Mouse (Mus musculus) frontal cortex, postnatal 36 days (tissue): Measurements from ENCODE around the gene Hs3st3b1.
A peak's percentile ranks its signal among the peaks of the same experiment; 100 is the strongest.

Experiments
- DNase-seq, 2 experiments: peaks; one replicate each; pipeline ENCODE4 v3.0.0; 2022; ENCODE audit warnings: low spot score in 2 of 2

Gene Hs3st3b1

DNA sequence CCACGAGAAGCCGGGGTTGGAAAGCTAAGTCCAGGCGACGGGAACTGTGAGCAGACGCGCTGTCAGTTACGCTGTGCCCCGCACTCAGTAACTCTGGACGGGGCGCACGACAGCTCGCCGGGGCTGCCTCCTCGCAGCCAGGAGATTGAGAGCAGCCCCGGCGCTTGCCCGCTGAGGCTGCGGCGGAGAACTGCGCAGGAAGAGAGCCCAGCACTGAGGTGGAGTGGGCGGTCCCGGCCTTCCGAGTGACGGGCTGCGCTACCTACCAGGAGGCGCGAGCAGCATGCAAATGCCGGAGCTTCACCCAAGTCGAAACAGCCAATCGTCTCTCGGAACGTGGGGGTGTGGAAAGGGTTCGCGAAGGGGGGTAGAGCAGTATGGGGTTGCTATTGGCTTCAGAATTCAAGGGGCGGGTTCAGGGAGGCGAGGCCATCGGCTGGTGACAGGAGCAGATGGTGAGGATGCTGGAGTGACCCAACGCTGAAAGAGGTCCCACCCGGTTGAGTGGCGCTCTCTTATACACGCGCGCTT lies at the start of gene Hs3st3b1:
Gene Hs3st3b1, minus strand, starts transcription at position 200 of the 531 bp plus-strand sequence.
- peak; percentile 83 to 85 for DNase-seq

DNA sequence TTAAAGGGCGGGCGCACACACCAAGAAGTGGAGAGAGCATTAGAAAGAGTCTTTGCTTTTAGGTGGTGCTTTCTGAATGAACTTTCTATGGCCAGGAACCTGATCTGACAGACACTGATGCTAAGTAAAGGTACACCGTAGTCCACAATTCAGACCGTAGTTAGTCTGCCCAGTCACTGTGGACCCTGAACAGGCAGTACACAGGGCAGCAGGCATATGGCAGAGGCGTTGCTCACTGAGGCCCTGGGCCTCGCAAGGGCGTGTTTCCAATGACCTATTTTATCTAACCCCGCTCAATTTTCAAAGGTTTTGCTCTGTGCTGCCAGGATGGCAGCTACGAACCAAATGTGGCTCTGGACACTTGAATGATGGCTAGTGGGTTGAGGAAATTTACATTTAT lies 49.4 kb upstream of the Hs3st3b1 start:
- DNase-seq: no peak

DNA sequence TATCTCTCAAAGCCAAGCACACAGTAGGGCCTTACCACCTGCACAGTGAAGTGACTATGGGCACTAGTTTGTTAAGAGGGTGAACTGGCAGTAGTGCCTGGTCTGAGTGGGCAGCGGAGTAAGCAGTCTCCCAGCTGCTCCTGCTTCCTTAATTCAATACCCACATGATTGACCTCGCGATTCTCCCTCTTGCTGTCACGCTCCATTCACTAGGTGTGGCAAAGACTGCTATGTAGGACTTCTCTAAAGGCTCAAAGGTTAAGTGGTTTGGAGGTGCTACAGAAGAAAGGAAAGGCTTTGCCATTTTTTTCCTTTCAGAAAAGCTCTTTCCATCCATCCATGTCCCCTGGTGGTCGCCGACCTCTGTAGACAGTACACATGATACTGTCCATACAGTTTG lies 48.7 kb upstream of the Hs3st3b1 start:
- no peak for DNase-seq

DNA sequence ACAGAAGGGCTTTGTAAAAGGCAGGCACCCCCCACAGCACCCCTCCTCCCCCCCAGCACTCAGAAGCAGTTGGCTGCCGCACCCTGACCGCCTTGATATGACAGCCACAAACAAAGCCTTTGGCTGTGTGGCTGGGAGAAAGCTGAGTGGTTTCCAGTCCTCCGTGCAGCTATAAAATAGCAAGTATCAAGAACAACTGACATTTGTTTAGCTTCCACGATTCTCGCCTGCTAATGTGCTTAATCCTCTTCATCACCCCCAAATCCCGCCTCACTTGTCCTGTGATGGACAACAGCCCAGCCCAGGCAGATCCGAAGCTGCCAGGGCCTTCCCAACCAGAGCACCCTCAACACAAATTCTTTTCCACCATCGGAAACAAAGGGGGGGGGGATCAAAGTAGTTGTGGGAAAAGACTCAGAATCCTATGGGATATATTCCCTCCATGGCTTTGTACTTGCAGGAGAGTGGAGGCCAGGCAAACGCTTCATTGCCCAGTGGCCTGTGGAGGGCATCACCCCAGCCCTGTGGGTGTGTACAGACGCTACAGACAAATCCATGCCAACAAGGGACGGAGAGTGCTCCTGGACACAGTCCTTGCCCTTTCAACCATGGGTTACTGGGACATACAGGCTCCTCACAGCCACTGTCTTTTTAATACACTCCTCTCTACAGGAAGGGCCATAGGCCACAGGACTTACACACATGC lies 47.3 kb upstream of the Hs3st3b1 start:
- DNase-seq: peak; percentile 5 to 19

DNA sequence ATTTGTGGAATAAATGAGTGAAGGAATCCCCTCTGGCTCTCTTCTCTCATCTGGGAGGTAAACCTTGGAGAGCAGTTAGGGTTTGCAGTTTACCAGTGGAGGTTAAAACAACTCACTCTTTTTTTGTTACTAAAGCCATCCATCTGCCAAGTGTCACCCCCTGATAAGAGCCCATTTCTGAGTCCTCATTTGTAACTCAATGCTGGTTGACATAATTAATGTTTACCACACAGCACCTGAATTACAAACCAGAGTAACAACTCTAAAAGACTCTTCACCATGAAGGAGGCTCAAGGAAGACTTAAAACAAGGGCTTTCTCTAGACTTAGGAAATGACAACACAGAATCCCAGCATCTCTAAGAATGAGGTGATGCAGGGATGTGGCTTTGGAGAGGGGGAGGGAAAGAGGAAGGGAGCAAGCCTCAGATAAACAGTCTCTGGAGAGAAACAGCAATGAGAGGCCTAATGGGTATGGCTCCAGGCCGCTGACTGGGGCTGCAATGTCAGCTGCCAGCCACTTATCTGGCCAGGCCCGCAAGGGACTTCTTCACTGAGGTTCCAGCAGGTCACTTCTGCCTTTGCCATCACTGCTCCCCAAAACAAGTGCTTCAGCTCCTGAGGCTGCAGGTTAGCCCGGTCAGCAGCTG lies 46.4 kb upstream of the Hs3st3b1 start:
- DNase-seq: no peak

DNA sequence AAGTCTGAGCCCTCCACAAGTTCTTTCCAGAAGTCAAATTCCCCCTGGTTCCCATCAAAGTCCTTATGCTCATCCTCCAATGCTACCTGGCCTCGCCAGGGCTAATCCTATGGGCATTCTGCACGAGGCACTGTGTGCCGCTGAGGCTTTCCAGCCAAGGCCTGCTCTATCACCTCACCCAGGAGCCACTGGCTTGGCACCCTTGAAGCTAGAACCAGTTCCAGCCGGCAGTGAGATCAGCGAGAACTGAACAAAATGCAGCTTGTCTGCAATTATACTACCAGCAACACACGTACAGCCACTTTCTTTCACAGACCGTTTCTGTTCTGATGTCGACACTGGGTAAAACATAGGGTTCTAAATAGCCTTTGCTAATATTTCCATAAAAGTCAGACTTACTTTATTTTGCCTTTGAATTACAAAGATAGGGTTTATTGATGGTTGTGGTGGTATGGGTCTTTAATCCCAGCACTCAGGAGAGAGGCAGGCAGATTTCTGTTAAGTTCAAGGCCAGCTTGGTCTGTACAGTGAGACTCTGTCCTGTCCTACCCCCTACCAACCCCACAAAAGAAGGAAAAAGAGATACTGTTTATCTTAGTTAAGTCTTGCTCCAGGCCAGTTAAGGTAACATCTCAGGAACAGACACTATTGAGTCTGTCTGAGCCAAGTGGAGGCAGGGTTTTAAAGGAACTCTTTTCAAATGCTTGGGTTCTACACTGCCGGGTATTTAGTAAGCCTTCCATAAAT lies 45.7 kb upstream of the Hs3st3b1 start:
- DNase-seq: no peak

DNA sequence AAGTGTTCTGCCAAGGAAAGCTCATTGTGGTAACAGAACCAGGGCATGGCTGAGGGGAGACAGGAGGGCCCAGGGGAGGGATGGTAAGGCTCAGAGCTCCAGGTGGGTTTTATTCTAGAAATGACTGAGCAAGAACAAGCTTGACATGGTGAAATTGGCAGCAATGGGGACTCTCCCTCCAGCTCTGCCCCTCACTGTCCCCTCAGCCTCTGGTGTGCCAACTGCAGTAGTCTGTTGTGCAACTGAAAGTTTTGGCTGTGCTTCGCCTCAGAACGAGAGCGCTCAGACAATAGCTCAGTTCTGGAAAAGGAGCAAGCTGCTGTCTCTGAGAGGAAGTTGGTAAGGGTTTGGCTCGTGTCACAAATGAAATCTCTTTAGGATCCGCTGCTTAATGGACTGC lies 43.3 kb upstream of the Hs3st3b1 start:
- no peak for DNase-seq

DNA sequence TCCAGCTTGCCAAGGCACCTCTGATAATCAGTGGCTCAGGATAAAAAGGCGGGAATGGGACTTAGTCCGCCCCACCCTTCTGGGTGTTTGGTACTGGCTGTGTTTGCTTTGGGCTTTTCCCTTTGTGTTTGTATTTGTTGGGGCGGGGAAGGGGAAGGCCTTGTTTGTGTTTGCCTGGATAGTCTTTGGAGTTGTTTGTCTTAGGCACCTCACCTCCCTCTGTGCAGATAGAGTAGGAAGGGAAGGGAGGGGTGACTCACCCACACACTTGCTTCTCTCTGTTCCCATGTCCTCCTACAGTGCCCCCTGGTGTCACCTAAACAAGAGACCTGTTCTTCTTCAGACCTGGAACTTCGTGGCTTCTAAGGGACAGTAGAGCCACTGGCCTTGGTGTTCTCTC lies 35.1 kb upstream of the Hs3st3b1 start:
- no peak for DNase-seq

DNA sequence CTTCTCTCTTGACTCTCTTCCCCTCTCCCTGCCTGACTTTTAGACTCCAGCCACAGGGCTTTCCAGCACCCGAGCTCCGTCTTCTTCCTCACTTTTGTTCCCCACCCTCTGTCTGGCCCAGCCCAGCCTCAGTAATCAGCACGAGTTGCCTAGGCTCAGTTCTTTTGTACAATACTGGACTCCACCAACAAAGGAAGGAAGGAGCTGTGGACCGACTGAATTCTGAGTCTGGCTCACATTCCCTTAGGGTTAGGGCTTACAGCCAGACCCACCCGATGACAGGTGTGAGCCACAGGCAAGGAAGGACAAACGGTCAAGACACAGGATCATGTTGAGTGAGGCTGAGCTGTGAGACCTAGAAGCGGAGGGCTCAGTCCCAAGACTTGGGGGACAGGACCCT lies 34.7 kb upstream of the Hs3st3b1 start:
- DNase-seq: no peak

DNA sequence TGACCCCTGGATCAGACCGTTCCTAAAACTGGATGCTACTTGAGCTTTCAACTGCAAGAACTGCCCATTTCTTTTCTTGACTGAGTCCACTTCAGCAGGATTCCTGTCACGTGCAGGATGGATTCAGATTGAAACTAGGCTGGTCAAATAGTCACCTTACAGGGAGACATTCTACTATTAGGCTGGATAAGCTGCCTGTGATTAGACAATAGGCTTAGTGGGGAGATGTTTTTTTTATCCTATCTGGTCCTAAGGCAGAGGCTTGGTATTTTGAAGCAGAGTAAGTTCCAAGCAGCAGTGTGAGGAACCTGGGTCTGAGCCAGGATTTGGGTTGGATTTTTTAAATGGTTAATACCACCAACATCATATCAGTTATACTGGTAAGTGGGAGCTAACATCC lies 31.8 kb upstream of the Hs3st3b1 start:
- no peak for DNase-seq

DNA sequence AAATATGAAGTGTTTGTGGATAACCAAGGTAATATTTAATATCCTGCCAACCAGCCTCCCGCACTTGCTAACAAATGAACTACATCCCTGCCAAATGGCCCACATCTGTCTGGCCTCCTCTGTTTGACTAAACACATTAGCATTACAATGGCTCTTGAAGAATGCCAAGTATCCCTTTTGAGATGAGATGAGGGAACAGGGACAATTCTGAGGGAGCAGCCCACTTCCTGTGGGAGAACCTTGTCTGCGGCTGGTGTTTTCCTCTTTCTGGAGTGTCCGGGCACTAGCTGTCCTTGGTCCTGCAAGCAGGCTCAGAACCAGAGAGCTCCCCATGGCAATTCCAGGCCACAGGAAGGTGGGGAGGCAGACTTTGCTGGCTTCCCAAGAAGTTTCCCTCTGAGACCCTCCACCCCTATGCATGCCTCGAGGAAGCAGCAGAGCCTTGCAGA lies 30.7 kb upstream of the Hs3st3b1 start:
- DNase-seq: no peak

DNA sequence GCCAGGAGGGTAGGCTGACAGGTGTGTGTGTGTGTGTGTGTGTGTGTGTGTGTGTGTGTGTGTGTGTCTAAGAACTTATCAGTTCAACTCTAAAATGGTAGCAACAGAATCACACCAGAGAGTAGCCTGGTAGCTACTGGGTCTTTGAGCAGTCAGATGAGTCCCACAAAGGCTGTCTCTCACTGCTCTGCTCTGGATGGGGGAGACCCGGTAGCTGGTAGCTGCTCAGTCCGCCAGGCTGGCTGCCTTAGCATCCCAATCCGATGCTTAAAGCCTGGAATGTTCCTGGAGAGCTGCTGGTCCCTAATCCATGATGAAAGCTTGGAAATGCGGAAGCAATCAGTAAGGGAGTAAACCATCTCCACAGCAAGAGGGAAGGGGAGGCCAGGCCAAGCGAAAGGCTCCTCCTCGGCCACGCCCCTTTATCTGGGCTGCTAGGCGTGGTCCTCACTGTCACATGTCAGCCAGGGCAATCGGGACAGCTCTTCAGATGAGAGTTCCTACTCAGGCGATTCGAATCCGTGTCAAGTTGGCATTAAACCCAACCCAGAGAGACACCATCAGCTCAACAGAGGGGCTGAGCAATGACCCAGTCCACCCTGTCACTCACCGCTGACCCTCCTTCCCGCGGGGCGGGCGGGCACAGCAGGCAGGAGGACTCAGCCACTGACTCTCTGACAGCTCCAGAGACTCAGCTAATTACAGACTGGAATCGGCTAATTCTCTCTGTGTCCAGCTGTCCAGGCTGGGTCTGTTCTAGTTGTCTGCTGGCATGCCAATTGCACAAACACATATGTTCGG lies 29.9 kb upstream of the Hs3st3b1 start:
- DNase-seq: no peak

DNA sequence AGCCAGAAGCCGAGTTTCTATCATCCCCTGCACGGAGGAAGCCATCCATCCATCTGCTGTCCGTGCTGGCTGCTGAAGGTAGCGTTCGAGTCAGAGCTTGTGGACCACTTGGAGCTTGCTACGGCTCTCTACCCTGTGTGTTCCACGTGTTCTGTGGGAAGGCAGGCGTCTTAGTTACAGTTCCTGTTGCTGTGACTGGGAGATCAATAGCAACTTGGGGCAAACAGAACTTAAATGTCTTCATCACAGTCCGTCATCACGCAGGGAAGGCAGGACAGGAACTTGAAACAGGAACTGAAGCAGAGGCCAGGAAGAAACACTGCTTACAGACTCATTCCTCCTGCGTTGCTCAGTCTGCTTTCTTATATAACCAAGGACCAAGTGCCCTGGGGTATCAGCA lies 26.3 kb upstream of the Hs3st3b1 start:
- DNase-seq: no peak

DNA sequence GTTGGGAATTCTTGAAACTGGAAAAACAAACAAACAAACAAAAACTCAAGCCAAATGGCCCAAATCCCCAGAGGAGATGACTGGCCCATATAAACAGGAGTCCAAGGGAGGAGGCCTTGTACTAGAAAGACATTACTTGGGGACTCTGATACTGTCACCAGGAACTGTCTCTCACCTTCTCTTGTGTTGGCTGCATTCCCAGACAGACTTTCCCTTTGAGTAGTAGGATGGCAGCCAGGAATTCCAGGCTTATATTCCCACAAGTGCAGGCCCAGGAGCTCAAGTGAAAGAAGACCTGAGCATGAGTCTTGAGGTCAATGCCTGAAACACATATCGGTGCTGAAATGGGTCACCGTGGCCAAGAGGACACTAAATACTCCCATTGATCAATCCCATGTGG lies 24.9 kb upstream of the Hs3st3b1 start:
- DNase-seq: peak; percentile 14 to 67

DNA sequence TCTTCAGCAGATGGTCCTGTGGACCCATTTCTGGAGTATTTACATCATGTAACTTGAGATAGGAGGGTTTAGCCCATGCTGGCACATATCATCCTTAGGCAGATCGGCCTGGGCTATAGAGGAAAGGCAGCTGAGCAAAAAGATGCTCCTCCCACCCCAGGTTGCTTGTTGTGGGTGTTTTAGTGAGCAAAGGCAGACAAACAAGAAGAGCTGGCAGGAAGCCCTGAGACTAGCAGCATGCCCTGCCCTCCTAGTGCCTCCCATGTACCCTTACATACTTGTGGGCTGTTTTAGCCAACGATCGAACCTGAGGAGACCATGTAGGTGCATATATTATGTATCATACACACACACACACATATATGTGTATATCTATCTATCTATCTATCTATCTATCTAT lies 21.9 kb upstream of the Hs3st3b1 start:
- DNase-seq: no peak

DNA sequence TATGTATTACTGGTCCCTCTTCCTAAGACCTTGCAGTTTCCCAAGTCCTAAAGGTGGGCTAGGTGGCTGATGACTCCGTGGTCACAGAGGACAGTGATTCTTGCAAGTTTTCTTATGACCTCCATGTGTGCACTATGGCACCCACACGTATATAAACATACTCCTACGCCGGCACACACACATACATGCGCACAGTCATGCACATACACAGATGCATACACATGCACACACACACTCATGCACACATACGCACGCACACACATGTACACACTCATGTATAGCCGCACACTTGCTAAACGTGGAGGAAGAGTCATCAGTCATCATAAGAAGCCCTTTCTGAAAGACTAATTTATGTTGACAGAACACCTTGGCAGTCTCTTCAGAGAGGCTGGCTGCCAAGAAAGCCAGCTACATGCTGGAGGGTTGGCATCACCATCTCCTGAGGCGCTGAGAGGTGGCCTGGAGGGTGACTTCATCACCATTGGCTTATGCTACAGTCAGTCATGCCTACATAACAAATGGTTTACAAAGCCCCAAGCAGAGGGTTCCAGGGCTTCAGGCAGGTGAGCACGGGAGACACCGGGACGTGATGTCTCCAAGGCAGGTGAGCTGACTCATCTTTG lies 21.3 kb upstream of the Hs3st3b1 start:
- DNase-seq: no peak

DNA sequence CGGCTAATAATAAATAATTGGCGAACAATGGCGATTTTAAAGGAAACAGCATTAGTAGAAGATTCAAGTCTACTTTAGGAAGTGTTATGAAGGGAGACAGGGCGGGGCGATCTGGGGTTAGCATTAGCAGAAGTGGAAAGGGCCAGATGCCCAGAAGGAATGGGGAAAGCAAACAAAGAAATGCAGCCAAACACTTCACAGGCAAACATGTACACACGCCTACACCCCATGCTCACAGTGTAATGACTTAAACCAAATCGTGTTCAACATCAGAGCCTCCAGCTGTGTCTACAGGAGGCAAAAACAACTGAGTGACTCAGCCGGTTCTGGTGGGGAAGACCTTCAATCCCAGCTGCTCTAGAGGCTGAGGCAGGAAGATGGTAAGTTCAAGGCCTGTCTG lies 20.1 kb upstream of the Hs3st3b1 start:
- no peak for DNase-seq

DNA sequence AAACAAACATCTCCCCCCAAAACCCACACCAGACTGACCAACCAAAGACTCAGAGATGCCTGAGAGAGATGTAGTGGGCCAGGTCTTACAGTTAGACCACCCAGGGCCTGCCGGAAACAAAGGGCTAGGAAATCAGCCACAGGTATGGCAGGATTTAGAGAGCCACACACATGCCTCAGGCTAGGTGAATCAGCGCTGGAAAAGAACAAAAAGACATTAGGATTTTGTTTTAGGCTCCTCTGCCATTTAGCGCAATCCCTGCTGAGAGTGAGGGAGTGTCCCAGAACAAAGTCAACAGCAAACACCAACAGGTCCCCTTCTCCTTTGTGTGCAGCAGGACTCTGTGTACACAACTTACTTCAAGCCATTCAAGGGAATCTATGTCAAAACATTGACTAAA lies 14.6 kb upstream of the Hs3st3b1 start:
- DNase-seq: no peak

DNA sequence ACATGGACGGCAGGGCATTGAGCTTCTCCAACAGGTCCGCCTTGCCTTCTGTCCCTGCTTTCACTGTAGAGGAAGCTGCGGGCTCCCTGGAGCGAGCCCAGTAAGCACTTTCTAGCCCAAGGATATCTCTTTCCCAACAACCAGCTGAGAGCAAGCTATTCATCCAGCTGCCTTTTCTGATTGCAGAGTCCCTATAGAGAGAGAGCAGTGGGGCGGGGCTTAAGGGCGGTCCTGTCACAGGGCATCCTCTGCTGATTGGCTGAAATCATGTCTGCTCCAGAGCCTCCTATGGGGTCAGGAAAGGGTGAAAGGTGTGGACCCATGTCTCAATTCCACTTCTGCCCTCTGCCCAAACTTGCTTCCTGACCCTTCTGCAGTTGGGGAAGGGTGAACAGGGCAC lies 4.8 kb upstream of the Hs3st3b1 start:
- no peak for DNase-seq

DNA sequence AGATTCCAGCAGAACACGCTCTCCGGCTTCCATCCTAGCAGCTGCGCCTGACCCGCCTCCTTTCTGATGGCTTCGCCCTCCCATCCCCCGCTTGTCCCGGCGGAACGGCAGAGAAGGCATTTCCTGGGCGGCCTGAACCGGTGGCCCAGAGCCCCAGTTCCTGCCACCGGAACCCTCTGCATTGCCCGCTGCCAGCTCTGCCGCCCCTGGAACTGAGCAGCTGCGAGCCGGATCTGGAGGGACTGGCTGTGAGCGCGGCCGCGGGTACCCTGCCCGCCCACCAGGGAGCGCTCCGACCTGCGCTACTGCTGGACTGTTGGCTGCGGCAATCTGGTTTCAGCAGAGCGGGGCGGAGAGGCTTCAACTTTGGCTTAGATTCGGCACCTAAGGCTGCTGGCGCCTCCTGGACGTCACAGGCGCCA lies 3.1 kb upstream of the Hs3st3b1 start:
- DNase-seq: peak; percentile 72 to 79

DNA sequence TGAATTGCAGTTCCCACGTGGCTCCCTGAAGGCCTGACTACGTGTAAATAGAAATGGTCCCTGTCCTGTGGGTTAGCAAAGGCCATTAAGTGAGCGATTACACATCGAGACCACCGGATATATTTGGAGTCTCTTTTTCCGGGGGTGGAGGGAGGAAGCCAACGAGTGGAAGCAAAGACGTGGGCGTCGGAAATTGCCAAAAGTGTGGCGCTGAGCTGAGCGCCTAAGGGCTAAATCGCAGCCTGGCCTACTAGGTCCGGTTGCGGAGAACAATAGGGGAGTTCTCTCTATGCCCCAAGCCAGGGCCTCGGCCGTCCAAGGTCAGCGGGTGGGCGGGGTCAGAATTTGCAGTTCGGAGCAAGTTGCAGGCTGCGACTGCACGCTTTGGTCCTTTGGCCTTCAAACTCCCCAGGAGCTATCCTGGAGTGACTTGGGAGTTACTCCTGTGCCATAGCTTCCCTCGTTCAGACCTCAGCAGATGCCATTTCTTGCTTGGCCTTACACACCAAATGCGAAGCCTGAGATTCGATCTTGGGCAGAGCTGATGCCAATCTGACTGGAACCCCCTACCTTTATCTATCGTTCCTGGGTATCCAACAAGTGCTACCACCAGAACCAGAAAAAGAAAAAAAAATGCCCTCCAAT lies 2.3 kb upstream of the Hs3st3b1 start:
- no peak for DNase-seq
